Mouse (Mus musculus): ENCODE results near the gene Irak2.

The Irak2 gene

DNA sequence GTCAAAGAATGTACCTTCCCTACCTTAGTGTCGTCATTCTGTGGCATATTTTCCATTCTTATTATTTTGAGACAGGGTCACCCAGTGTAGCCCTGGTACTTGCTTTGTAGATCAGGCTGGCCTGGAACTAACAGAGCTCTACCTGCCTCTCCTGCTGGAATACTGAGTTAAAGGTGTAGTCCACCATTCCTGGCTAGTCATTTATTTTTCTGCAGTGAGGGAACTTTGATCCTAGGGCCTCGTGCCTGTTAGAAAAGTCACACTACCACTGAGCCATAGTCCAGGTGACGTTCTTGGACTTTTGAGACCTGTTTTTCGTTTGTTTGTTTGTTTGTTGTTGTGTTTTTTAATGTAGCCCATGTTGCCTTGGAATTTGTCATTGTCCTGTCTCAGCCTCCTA, 934 bp downstream of the Irak2 start:
- no peak for DNase-seq (ENCODE audit: low spot score)

GRCm38 (mm10) chr6:113642605-113643004, 4.3 kb downstream of the Irak2 start:
- DNase-seq (ENCODE audit: low spot score), result no peak

GRCm38 (mm10) chr6:113643021-113643420, 4.8 kb downstream of the Irak2 start:
- no peak for DNase-seq (ENCODE audit: low spot score)

DNA sequence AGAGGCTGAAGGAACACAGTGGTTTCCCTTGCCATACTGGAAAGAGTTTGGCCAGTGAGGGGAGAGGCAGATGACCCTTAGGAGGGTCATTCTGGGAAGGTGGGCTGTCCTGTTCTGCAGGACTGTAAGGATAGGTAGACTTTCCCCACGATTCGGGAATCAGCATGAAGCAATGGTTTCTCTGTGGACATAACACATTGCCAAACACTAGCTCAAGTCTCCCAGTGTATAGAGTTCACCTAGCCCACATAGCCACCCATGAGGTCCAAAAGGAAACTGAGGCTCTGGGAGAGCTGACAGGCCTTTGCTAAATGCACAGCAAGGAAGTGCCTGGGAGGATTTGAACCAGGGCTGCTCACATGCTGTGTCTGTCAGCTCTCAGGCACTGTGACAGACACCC, 5.7 kb downstream of the Irak2 start:
- DNase-seq (ENCODE audit: low spot score), result no peak

DNA sequence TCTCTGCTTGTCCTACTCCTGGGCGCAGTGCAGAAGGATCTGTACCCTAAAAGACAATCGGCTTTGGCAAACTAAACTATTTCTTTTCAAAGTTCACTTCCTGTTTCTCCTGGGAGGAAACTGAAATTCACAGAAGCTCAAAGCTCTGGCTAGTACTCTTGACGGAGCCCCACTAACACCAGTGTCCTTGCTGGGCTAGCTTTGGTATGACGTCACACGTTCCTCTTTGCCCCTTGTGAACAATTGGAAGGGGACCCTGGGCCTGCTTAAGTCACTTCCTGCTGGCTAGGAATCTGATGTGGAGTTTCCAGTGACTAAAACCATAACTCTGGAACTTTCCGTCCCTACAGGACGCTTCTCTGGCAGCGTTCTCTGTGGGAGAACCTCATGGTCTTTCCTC, 6.5 kb downstream of the Irak2 start:
- peak; percentile 42 for DNase-seq (ENCODE audit: low spot score)

GRCm38 (mm10) chr6:113649346-113650196, 11.3 kb downstream of the Irak2 start:
- DNase-seq (ENCODE audit: low spot score), result no peak

DNA sequence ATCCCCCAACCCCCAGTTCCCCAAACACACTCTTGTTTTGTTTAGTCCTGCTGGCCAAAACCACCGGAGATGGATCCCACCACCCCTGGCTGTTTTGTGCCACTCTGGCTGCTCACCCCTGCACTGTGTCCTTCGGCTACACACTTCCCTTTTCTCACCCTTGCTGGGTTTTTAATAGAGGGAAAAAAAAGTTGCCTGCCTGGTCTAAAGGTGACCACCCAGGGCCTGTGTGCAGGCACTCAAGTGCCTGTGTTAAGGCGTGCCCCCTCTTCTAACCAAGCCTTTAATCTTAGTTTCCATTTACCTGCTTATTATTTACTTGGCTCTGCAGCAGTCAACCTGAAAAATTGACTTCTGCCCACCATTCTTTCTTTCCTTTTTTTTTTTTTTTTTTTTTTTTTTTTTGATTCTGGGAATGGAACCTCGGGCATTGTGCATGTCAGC, 12.0 kb downstream of the Irak2 start:
- no peak for DNase-seq (ENCODE audit: low spot score)

DNA sequence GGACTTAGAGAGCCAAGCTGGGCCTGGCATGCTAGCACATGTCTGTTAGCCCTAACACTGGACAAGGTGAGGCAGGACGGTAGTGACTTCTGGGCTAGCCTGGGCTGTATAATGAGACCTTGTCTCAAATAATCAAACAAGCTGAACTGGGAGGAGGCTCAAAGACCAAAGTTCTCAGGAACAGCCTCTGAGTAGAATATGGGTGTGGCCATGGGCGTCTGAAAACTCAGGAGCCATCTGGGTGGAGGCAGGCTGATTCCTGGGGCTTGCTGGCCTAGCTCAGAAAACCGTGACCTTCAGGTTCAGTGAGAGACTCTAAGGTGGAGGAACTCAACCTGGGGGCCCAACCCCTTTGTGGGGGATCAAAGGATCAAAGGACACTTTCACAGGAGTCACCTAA, 13.4 kb downstream of the Irak2 start:
- no peak for DNase-seq (ENCODE audit: low spot score)

DNA sequence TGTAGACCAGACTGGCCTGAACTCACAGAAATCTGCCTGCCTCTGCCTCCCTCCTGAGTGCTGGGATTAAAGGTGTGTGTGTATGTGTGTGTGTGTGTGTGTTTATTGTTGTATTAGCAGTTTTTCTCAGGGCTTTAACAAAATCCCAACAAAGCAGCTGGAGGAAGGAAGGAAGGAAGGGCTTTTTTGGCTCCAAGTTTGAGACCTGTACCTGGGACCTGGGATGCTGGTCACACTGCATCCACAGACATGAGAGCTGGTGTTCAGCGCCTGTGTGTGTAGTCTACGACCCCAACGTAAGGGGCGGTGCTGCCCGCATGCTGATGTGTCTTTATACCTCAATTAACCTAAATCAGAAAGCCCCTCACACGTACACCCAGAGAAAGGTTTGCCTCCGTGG, 15.3 kb downstream of the Irak2 start:
- DNase-seq (ENCODE audit: low spot score), result no peak

- no peak for DNase-seq (ENCODE audit: low spot score)
These were observed 15.8 kb downstream of the Irak2 start for GRCm38 (mm10) chr6:113654102-113654501.

GRCm38 (mm10) chr6:113654753-113655397, 16.6 kb downstream of the Irak2 start:
- DNase-seq (ENCODE audit: low spot score), result no peak

GRCm38 (mm10) chr6:113655475-113655874, 17.2 kb downstream of the Irak2 start:
- no peak for DNase-seq (ENCODE audit: low spot score)

DNA sequence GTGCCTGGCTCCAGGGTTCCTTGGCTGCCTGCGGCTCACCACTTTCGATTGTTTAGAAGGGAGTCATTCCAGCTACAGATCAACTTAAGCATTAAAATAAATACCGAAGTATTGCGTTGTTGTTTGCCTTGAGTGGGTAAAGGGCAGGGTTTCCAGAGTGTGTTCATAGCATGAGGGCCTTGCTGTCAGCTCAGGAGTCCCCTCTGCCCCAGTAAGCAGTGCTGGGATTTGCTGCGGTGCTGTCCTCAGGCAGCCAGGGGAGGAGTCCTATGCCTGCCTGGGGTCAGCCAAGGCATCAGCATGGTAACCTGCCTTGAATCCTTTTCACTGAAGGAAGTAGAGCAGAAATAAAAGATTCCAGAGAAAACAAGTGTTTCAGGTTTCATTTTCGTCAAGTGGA, 18.6 kb downstream of the Irak2 start:
- no peak for DNase-seq (ENCODE audit: low spot score)

DNA sequence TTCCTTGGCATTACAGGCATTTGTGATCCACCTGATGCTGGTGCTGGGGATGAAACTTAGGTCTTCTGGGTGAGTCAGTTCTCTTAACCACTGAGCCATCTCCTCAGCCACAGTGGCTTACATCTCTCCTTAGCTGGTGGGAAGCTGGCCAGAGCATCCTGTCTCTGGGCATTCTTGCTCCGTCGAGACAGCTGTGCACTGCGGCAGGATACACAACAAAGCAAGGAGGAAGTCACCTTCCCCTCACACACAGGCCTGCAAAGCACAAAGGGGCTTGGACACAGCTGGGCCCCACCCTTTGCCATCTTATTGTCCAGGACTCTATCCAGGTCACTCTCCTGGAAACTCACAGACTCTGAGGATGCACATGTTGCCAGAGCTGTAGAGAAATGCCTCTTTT, 20.0 kb downstream of the Irak2 start:
- DNase-seq (ENCODE audit: low spot score), result no peak

GRCm38 (mm10) chr6:113659648-113660491, 21.6 kb downstream of the Irak2 start:
- no peak for DNase-seq (ENCODE audit: low spot score)

GRCm38 (mm10) chr6:113660492-113661352, 22.5 kb downstream of the Irak2 start:
- no peak for DNase-seq (ENCODE audit: low spot score)

- peak; percentile 65 for DNase-seq (ENCODE audit: low spot score)
These were observed 23.3 kb downstream of the Irak2 start for GRCm38 (mm10) chr6:113661353-113662241.

- no peak for DNase-seq (ENCODE audit: low spot score)
These were observed 24.9 kb downstream of the Irak2 start for GRCm38 (mm10) chr6:113662964-113663700.

- DNase-seq (ENCODE audit: low spot score), result no peak
These were observed 26.0 kb downstream of the Irak2 start for GRCm38 (mm10) chr6:113664305-113664704.

- DNase-seq (ENCODE audit: low spot score), result no peak
These were observed 29.4 kb downstream of the Irak2 start for GRCm38 (mm10) chr6:113667611-113668122.

All from layer of hippocampus, adult 11-12 months (tissue).